Mouse (Mus musculus) lung, postnatal 36 days (tissue): Measurements from ENCODE around the gene AI413582.
A peak's percentile ranks its signal among the peaks of the same experiment; 100 is the strongest.

Experiments used
- DNase-seq: peaks from one replicate; pipeline ENCODE4 v3.0.0; 2022; ENCODE audit warnings: mixed read lengths

Gene AI413582

DNA sequence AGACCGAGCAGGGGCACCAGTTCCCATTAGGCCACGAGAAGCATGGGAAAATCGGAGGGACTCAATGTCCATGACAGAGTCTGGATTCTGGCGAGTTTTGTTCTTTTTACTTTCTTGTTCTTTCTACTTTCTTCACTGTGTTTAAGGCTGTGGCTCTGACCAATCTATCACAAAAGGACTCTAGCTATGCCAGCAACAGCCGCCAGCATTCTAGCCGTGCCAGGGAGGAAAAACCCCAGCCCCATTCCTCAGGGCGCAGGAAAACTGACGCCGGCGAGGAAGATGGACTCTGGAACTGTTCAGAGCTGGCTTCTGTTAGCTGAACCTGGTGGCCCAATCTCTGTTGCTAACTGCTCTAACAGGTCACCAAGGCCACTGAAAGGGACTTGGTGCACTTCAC, 12.9 kb upstream of the AI413582 start:
- no peak for DNase-seq

GRCm38 (mm10) chr17:27577468-27577867, 11.9 kb upstream of the AI413582 start:
- DNase-seq: no peak

- no peak for DNase-seq
These were observed 10.5 kb upstream of the AI413582 start for GRCm38 (mm10) chr17:27576056-27576455.

GRCm38 (mm10) chr17:27575116-27575776, 9.7 kb upstream of the AI413582 start:
- no peak for DNase-seq

DNA sequence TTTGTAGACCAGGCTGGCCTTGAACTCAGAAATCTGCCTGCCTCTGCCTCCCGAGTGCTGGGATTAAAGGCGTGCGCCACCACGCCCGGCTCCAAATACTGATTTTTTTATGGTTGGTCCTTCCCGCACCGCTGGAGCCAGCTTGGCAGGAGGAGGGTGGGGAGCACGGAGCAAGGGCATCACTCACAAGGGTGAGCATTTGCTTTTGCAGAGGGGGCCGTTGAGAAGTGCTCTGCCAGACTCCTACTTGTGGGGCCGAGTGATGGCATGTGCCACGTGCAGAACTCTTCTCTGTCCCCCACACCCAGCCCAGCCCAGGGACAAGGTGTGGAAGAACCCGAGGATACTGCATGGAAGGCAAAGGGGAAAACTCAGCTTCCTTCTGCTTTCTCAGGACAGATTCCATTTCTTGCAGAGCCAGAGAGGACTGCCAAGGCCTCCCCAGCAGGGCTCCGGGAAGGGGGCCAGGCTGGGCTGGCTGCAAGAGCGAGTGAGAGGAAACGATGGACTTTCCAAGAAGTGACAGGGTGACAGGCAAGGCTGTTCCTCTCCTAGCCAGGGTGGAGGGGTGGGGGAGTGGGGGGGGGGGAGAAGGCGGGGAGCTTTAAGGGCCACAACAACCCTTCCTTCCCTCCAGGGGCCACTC, 9.0 kb upstream of the AI413582 start:
- peak; percentile 67 for DNase-seq

DNA sequence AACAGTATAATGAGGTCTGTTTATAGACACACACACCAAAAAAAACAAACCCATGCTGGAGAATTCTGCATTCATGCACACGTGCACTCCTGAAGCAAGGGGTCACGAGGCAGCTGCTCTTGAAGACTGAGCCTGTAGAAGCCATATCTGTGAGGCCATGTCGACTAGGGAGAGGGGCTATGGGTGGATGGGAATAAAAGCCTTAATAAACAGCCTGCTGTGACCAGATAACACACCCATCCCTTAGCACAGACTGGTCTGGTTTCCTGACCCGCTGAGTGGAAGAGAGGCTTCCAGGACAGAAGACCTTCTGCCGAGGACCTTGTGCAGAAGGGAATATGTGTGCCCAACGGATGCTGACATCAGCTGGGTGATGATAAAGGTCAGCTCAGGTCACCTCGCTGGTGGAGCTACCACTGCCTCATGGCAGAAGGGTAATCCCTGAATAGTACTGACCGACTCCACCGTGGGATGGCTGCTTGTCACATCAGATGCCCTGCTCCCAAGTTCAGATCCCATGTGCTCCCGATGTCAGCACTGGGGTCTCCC, 8.3 kb upstream of the AI413582 start:
- DNase-seq: no peak

DNA sequence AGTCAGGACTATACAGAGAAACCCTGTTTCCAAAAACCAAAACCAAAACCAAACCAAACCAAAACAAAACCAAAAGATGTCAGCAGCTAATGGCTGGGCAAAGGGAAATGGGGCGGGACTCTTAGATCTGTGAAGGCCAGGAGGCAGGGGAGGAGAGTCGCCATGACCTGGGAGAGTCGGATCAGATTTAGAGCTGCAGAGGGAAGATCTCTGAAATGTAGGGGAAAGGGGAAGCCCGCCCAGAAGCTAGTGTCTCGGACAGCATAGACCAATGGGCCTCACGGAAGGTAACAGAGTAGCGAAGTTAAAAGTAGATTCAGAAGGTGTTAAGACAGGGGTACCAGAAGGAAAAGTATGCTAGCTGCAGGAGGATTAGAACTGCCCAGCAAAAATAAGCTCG, 5.8 kb upstream of the AI413582 start:
- no peak for DNase-seq

GRCm38 (mm10) chr17:27568228-27568627, 2.7 kb upstream of the AI413582 start:
- DNase-seq: no peak

DNA sequence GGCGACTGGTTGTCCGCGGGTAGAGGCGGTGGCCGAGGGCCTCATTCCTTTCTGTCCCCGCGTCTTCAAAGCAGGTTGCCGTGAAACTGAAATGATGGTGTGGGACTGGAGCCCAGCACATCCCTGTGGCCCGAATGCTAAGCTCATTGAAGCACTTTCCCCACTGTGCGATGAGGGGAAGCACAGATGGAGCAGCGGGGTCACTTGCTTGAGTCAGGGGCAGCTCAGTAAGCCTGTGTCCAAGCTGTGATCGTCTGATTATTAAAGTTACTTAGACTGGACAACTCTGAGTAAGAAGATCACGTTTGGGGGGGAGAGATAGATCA, 349 bp upstream of the AI413582 start:
- no peak for DNase-seq

GRCm38 (mm10) chr17:27564391-27565162, 979 bp downstream of the AI413582 start:
- no peak for DNase-seq

- DNase-seq: no peak
These were observed 1.7 kb downstream of the AI413582 start for GRCm38 (mm10) chr17:27563771-27564244.

- DNase-seq: no peak
These were observed 3.6 kb downstream of the AI413582 start for GRCm38 (mm10) chr17:27561809-27562526.

DNA sequence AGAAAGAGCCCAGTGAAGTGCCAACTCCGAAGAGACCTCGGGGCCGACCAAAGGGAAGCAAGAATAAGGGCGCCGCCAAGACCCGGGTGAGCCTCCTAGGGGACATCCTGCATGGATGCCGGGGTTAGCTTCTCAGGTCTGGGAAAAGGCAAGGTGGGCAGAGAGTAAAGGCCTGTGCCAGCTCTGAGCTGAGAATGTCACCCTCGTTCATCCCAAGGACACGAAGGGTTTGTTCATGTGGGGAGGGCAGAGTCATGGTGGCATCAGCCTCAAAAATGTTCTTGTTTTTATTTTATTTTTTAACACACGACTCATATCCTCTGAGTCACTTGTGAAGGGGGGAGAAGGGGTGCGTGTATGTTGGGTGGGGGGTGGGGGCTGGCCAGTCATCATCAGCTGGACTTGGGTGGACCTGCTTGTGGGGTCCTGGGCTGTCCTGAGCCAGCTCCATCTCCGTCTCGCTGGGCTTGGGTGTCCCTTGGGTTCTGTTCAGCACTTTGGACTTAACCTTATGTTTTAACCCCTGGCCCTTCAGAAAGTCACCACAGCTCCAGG, 4.6 kb downstream of the AI413582 start:
- no peak for DNase-seq

GRCm38 (mm10) chr17:27559596-27559995, 6.0 kb downstream of the AI413582 start:
- no peak for DNase-seq

- DNase-seq: no peak
These were observed 6.7 kb downstream of the AI413582 start for GRCm38 (mm10) chr17:27558845-27559244.

- no peak for DNase-seq
These were observed 7.5 kb downstream of the AI413582 start for GRCm38 (mm10) chr17:27557927-27558661.

GRCm38 (mm10) chr17:27557181-27557926, 8.2 kb downstream of the AI413582 start:
- peak; percentile 55 for DNase-seq

- DNase-seq: peak; percentile 85
These were observed 9.1 kb downstream of the AI413582 start, which contains the start of gene Hmga1 for GRCm38 (mm10) chr17:27556315-27557011. Gene Hmga1 (plus strand): TSS chr17:27556497.

DNA sequence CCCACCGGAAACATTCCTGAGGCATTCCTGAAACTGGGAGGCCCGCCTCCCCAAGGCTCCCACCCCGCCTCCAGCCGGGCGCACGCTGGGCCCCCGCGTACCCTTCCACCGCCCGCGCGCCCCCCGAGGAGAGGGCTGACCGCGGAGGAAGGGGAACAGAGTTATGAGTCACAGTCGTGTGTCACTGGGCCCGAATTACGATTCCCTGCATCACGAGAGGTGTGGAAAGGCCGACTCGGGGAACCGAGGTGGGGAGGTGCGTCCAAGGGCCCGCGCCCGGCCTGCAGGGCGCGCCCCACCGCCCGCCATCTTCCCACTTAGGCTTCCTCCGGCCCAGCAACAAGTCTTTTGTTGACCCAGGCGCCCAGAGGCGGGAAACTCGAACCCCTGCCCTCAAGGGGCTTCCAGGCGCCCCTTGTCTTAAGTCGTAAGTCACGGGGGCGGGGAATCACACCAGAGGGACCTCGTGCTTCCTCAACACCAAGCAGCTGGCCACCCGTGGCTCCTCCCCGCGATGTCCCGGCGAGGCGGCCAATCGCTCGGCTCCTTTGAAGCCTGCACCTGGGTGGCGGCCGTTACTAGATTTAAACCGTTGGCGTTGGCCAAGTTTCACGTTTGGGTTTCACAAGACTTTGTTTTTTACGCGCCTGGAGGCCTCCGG, 9.9 kb downstream of the AI413582 start:
- DNase-seq: peak; percentile 80

DNA sequence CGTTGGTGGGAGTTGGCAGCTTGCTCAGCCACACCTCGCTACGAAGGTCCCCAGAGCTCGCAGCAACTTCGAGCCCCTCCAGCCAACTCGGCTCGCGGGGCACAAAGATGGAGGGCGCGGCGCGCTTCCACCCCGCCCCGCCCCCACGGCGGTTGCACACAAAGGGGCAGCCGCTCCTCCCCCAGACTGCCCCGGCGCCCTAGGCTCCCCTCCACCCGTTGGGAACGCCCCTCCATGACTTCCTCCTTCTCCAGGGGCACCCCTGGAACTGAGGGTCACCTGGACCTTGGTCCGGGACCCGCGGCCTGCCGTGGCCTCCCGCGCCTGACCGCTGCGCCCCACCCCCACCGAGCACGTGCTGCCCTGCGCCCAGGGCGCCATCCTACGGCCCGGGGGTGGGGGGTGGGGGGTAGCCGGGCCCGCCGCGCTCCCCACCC, 10.5 kb downstream of the AI413582 start:
- DNase-seq: peak; percentile 55
